Mouse (Mus musculus): ENCODE data around the gene Lman2l. TPM values are rescaled to one million over a fixed set of nuclear protein-coding genes. Genes with fewer than 3 reads are reported as not detected.

Gene Lman2l
- total and polyA plus RNA-seq, 3 experiments: 8.5 to 19.1 (median 8.8) TPM

GRCm38 (mm10) chr1:36493299-36493698, 48.2 kb upstream of the Lman2l start:
- Histone ChIP-seq H3K79me2 (replicated peaks; ENCODE audit: control insufficient read depth, extremely low read depth, insufficient read depth, poor library complexity, severe bottlenecking) (no peaks in the 10 kb centered on the region), H3K27ac (ENCODE audit: insufficient read depth, low read depth) (no peak overlapping the region), H3K9ac (ENCODE audit: insufficient read depth, low read depth) (no peak overlapping the region), H3K36me3 (replicated peaks in 1 of 2; ENCODE audit: control insufficient read depth in 1 of 2, insufficient read depth in 1 of 2, low read length in 1 of 2) (peaks cover 0 to 11% of the 10 kb centered on the region in 2 experiments), H3K4me3 (replicated peaks in 1 of 3; ENCODE audit: low read depth in 2 of 3, low read length in 2 of 3, poor library complexity in 1 of 3) (no peak overlapping the region), H3K4me1 (ENCODE audit: control insufficient read depth in 1 of 2, insufficient read depth in 2 of 2) (no peaks in the 10 kb centered on the region), H3K4me2 (ENCODE audit: insufficient read depth, low read depth, poor library complexity, severe bottlenecking) (no peak overlapping the region), H3K9me3 (replicated peaks; ENCODE audit: low read length) (no peaks in the 10 kb centered on the region), H3K27me3 (replicated peaks) (no peaks in the 10 kb centered on the region)
- TF ChIP-seq TCF12 (IDR thresholded peaks at IDR 0.05; ENCODE audit: low read depth, low read length) (no peak), BHLHE40 (IDR thresholded peaks at IDR 0.05; ENCODE audit: low read depth, low read length) (no peak), CHD1 (IDR thresholded peaks at IDR 0.05; ENCODE audit: low read depth, low read length) (no peak), SMC3 (IDR thresholded peaks at IDR 0.05; ENCODE audit: low read depth, low read length) (no peak), TBP (conservative IDR thresholded peaks at IDR 0.05; ENCODE audit: low read depth, low read length) (no peak), RAD21 (IDR thresholded peaks at IDR 0.05; ENCODE audit: low read depth, low read length) (no peak)
- dilution Hi-C loops (cut with MboI; ENCODE audit: extremely low pct_ligation_motif_present, extremely low pct_unique_long_range_greater_than_20kb, low sequenced_read_pairs): no loop called here
- in situ Hi-C loops (cut with MboI; ENCODE audit: low pct_ligation_motif_present, low pct_unique_long_range_greater_than_20kb, low sequenced_read_pairs): no loop called here
- DNase-seq (ENCODE audit: extremely low read depth): no peak

- H3K36me3 ChIP-seq (replicated peaks in 1 of 2; ENCODE audit: control insufficient read depth in 1 of 2, insufficient read depth in 1 of 2, low read length in 1 of 2): peaks cover 0 to 7% of the 10 kb centered on the region in 2 experiments
- H3K4me2 ChIP-seq (ENCODE audit: insufficient read depth, low read depth, poor library complexity, severe bottlenecking): no peak overlapping the region
- no peaks in the 10 kb centered on the region for H3K27me3 ChIP-seq (replicated peaks)
- H3K4me3 ChIP-seq (replicated peaks in 1 of 3; ENCODE audit: low read depth in 2 of 3, low read length in 2 of 3, poor library complexity in 1 of 3): no peak overlapping the region
- dilution Hi-C loops (cut with MboI; ENCODE audit: extremely low pct_ligation_motif_present, extremely low pct_unique_long_range_greater_than_20kb, low sequenced_read_pairs): no loop called here
- H3K9me3 ChIP-seq (replicated peaks; ENCODE audit: low read length): no peaks in the 10 kb centered on the region
- no peaks in the 10 kb centered on the region for H3K79me2 ChIP-seq (replicated peaks; ENCODE audit: control insufficient read depth, extremely low read depth, insufficient read depth, poor library complexity, severe bottlenecking)
- in situ Hi-C loops (cut with MboI; ENCODE audit: low pct_ligation_motif_present, low pct_unique_long_range_greater_than_20kb, low sequenced_read_pairs): no loop called here
- no peak overlapping the region for H3K9ac ChIP-seq (ENCODE audit: insufficient read depth, low read depth)
- H3K27ac ChIP-seq (ENCODE audit: insufficient read depth, low read depth): no peak overlapping the region
- TF ChIP-seq NELFE (IDR thresholded peaks at IDR 0.05; ENCODE audit: low read depth, low read length) (no peak), USF2 (conservative IDR thresholded peaks at IDR 0.05; ENCODE audit: low read depth, low read length) (no peak), ELF1 (IDR thresholded peaks at IDR 0.05; ENCODE audit: low read depth, low read length) (no peak), JUN (IDR thresholded peaks at IDR 0.05; ENCODE audit: insufficient read depth, low read depth, low read length) (no peak), IRF4 (IDR thresholded peaks at IDR 0.05; ENCODE audit: low read depth, low read length) (no peak), CTCF (conservative IDR thresholded peaks at IDR 0.05 in 1 of 2, IDR thresholded peaks at IDR 0.05 in 1 of 2; ENCODE audit: low read depth in 2 of 2, low read length in 2 of 2) (no peak), POLR2AphosphoS2 (IDR thresholded peaks at IDR 0.05; ENCODE audit: low read depth, low read length) (no peak), JUND (conservative IDR thresholded peaks at IDR 0.05; ENCODE audit: low read depth, low read length) (no peak), USF1 (IDR thresholded peaks at IDR 0.05; ENCODE audit: low read depth, low read length) (no peak), RAD21 (IDR thresholded peaks at IDR 0.05; ENCODE audit: low read depth, low read length) (no peak; the same call in 1 of the 2 replicates), RCOR1 (conservative IDR thresholded peaks at IDR 0.05; ENCODE audit: low read depth, low read length) (no peak), MYC (IDR thresholded peaks at IDR 0.05; ENCODE audit: low read depth, low read length) (no peak), MAX (IDR thresholded peaks at IDR 0.05; ENCODE audit: low read length) (no peak)
- H3K4me1 ChIP-seq (ENCODE audit: control insufficient read depth in 1 of 2, insufficient read depth in 2 of 2): no peaks in the 10 kb centered on the region
- DNase-seq (ENCODE audit: extremely low read depth): no peak
These were observed 47.5 kb upstream of the Lman2l start for GRCm38 (mm10) chr1:36492416-36493139.
